Mouse (Mus musculus) ES-E14 (cell line): ENCODE measurements around the gene Gpr146.

ENCODE experiments used
- CHD2 ChIP-seq: IDR thresholded peaks from 2 replicates; pipeline ENCODE4 v1.6.1; 2014; ENCODE audit warnings: mild to moderate bottlenecking, low read depth, low read length, inconsistent platforms
- HCFC1 ChIP-seq: IDR thresholded peaks from 2 replicates; pipeline ENCODE4 v1.6.1; 2012; ENCODE audit warnings: low read length, inconsistent platforms, borderline replicate concordance; ENCODE audit not compliant: insufficient read depth
- MAFK ChIP-seq: IDR thresholded peaks from 2 replicates; pipeline ENCODE4 v1.6.1; 2014; ENCODE audit warnings: mild to moderate bottlenecking, low read depth, low read length, inconsistent platforms; ENCODE audit not compliant: insufficient read depth
- ZC3H11A ChIP-seq: IDR thresholded peaks from 2 replicates; pipeline ENCODE4 v1.6.1; 2012; ENCODE audit warnings: low read depth, mild to moderate bottlenecking, inconsistent platforms, low read length, borderline replicate concordance
- ZNF384 ChIP-seq: IDR thresholded peaks from 2 replicates; pipeline ENCODE4 v1.6.1; 2012; ENCODE audit warnings: low read depth, low read length, inconsistent platforms

DNA sequence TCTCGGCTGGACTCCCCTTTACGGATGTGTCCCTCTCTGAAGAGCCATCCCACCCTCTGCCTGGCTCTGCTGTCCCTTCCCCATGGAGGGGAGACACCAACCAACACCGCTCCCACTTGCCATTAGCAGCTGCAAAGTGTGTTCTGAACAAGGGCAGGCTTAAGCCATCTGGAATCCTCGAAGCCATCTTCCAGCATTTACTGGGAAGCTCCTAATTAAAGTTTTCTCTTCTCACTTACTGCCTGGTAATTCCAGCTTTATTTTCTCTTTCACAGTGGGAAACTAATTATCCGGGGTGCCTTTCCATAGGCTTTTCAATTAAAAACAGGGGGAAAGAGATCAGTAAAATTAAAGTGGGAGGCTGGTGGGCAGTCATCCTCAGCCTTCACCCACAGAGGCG is 54.8 kb downstream of the Gpr146 start:
- no peak for TF ChIP-seq CHD2
- TF ChIP-seq ZNF384 = no peak
- TF ChIP-seq MAFK = no peak
- TF ChIP-seq HCFC1 = no peak
- no peak for TF ChIP-seq ZC3H11A
